Mouse (Mus musculus) midbrain, postnatal 0 days (tissue): Measurements from ENCODE around the gene Tatdn2. TPM values are rescaled to one million over a fixed set of nuclear protein-coding genes. Genes with fewer than 3 reads are reported as not detected.

ENCODE experiments used
- ATAC-seq: fragments of 200-750 bp; cut with Nextera tagmentation; 2 replicates; pipeline ENCODE4 v1.8.0; 2017; ENCODE audit warnings: moderate number of reproducible peaks, mild to moderate bottlenecking, moderate TSS enrichment, moderate library complexity; ENCODE audit not compliant: low FRiP score
- DNase-seq: peaks from one replicate; pipeline ENCODE4 v3.0.0-alpha.2; 2015; ENCODE audit warnings: low spot score
- H3K27ac ChIP-seq: fragments of 300-500 bp; sonication (generic); 2 replicates; pipeline ENCODE4 v1.5.1; 2014; ENCODE audit warnings: low read depth, mild to moderate bottlenecking, low read length, mixed read lengths
- H3K27me3 ChIP-seq: fragments of 300-500 bp; sonication (generic); 2 replicates; pipeline ENCODE4 v1.6.1; 2014; ENCODE audit warnings: low read length, control low read depth, mixed read lengths; ENCODE audit not compliant: insufficient read depth
- H3K36me3 ChIP-seq: fragments of 300-500 bp; sonication (generic); 2 replicates; pipeline ENCODE4 v1.6.1; 2014; ENCODE audit warnings: low read length, control low read depth, mixed read lengths; ENCODE audit not compliant: insufficient read depth
- H3K4me1 ChIP-seq: fragments of 300-500 bp; sonication (generic); 2 replicates; pipeline ENCODE4 v1.6.1; 2014; ENCODE audit warnings: mild to moderate bottlenecking, control low read depth, antibody characterized with exemption, low read length, mixed read lengths; ENCODE audit not compliant: insufficient read depth
- H3K4me2 ChIP-seq: fragments of 300-500 bp; sonication (generic); 2 replicates; pipeline ENCODE4 v1.6.1; 2014; ENCODE audit warnings: low read depth, mild to moderate bottlenecking, low read length, mixed read lengths; ENCODE audit not compliant: poor library complexity, severe bottlenecking
- H3K4me3 ChIP-seq: fragments of 300-500 bp; sonication (generic); 2 replicates; pipeline ENCODE4 v1.5.1; 2014; ENCODE audit warnings: low read depth, mild to moderate bottlenecking, low read length, moderate library complexity
- H3K9ac ChIP-seq: fragments of 300-500 bp; sonication (generic); replicated peaks from 2 replicates; pipeline ENCODE4 v1.6.1; 2014; ENCODE audit warnings: mild to moderate bottlenecking, low read length, moderate library complexity, mixed read lengths; ENCODE audit not compliant: poor library complexity, severe bottlenecking
- H3K9me3 ChIP-seq: fragments of 300-500 bp; sonication (generic); 2 replicates; pipeline ENCODE4 v1.6.1; 2016; ENCODE audit warnings: low read length, control low read depth
- CTCF ChIP-seq: IDR thresholded peaks from 2 replicates; pipeline ENCODE4 v1.5.1; 2016; ENCODE audit warnings: antibody characterized with exemption, mild to moderate bottlenecking
- WGBS: fragments of 180-500 bp; shearing (Covaris S2); extraction: QIAGEN DNeasy Blood & Tissue Kit; methylation state at CpG from one replicate; pipeline ENCODE4 v1.1.7; 2014; 5-methylcytosine and 5-hydroxymethylcytosine counted together
- polyA plus RNA-seq: library from polyadenylated mRNA; unstranded; fragments of >200 nt; fragmentation: Nextera tagmentation; extraction: Ambion mirVana; gene quantifications from 2 replicates; pipeline ENCODE4 v1.2.1, GENCODE M21; 2015
- total RNA-seq: library from RNA; depleted of rRNA; stranded (reverse); fragments of >200 nt; gene quantifications from 2 replicates; pipeline ENCODE4 v1.2.3, GENCODE M21; 2014

Gene Tatdn2
- total and polyA plus RNA-seq, 2 experiments from 2014 or later = 1.5 to 63.4 TPM

- H3K36me3 ChIP-seq = no peaks in the 10 kb centered on the region
- 84% methylated on average over 14 of the region's 14 CpGs for WGBS
- H3K4me3 ChIP-seq = no peak overlapping the region
- H3K9ac ChIP-seq = no peak overlapping the region
- no peaks in the 10 kb centered on the region for H3K27me3 ChIP-seq
- ATAC-seq = no peak
- no peak overlapping the region for H3K27ac ChIP-seq
- no peak overlapping the region for H3K4me2 ChIP-seq
- DNase-seq = no peak
- no peak for TF ChIP-seq CTCF
- H3K9me3 ChIP-seq = no peaks in the 10 kb centered on the region
- H3K4me1 ChIP-seq = no peaks in the 10 kb centered on the region
Measured at GRCm38 (mm10) chr6:113677070-113677734, 19.6 kb upstream of the Tatdn2 start.

- DNase-seq (peak; percentile 24), ATAC-seq (no peak)
- H3K4me2 ChIP-seq = no peak overlapping the region
- H3K4me1 ChIP-seq = no peaks in the 10 kb centered on the region
- 66% methylated on average over 14 of the region's 14 CpGs for WGBS
- H3K36me3 ChIP-seq = no peaks in the 10 kb centered on the region
- no peaks in the 10 kb centered on the region for H3K27me3 ChIP-seq
- H3K9me3 ChIP-seq = no peaks in the 10 kb centered on the region
- no peak overlapping the region for H3K9ac ChIP-seq
- no peak overlapping the region for H3K27ac ChIP-seq
- TF ChIP-seq CTCF = no peak
- no peak overlapping the region for H3K4me3 ChIP-seq
Measured at GRCm38 (mm10) chr6:113678246-113679012, 18.4 kb upstream of the Tatdn2 start.

GRCm38 (mm10) chr6:113679993-113680566, 16.8 kb upstream of the Tatdn2 start:
- ATAC-seq (no peak), DNase-seq (no peak)
- Histone ChIP-seq H3K4me3 (no peak overlapping the region), H3K36me3 (no peaks in the 10 kb centered on the region), H3K9me3 (no peaks in the 10 kb centered on the region), H3K9ac (no peak overlapping the region), H3K27me3 (no peaks in the 10 kb centered on the region), H3K4me2 (no peak overlapping the region), H3K27ac (no peak overlapping the region), H3K4me1 (no peaks in the 10 kb centered on the region)
- WGBS = 85% methylated on average over 9 of the region's 9 CpGs
- TF ChIP-seq CTCF = no peak

- Histone ChIP-seq H3K9me3 (no peaks in the 10 kb centered on the region), H3K4me1 (no peaks in the 10 kb centered on the region), H3K4me2 (no peak overlapping the region), H3K9ac (no peak overlapping the region), H3K27me3 (no peaks in the 10 kb centered on the region), H3K36me3 (no peaks in the 10 kb centered on the region), H3K4me3 (no peak overlapping the region), H3K27ac (no peak overlapping the region)
- TF ChIP-seq CTCF = peak; percentile 80
- WGBS = 19% methylated on average over 4 of the region's 4 CpGs
- ATAC-seq (no peak), DNase-seq (peak; percentile 46)
Measured at GRCm38 (mm10) chr6:113681271-113681670, 15.6 kb upstream of the Tatdn2 start.

- DNase-seq (no peak), ATAC-seq (no peak)
- no peaks in the 10 kb centered on the region for H3K36me3 ChIP-seq
- H3K4me2 ChIP-seq = no peak overlapping the region
- no peaks in the 10 kb centered on the region for H3K27me3 ChIP-seq
- WGBS = 88% methylated on average over 10 of the region's 10 CpGs
- H3K4me1 ChIP-seq = no peaks in the 10 kb centered on the region
- H3K27ac ChIP-seq = no peak overlapping the region
- TF ChIP-seq CTCF = no peak
- H3K9ac ChIP-seq = no peak overlapping the region
- no peak overlapping the region for H3K4me3 ChIP-seq
- no peaks in the 10 kb centered on the region for H3K9me3 ChIP-seq
Measured at GRCm38 (mm10) chr6:113683081-113683825, 13.6 kb upstream of the Tatdn2 start.
